Mouse (Mus musculus): ENCODE results near the gene Anks1. TPM values are rescaled to one million over a fixed set of nuclear protein-coding genes. Genes with fewer than 3 reads are reported as not detected.

Anks1 gene
- total RNA-seq, 1 experiment from 2014 or later = 34.0 TPM

GRCm38 (mm10) chr17:28058346-28058745, 149.2 kb downstream of the Anks1 start:
- DNase-seq = no peak

GRCm38 (mm10) chr17:28060681-28061080, 151.6 kb downstream of the Anks1 start:
- DNase-seq = no peak

GRCm38 (mm10) chr17:28061472-28061871, 152.4 kb downstream of the Anks1 start:
- peak; percentile 41 for DNase-seq

- DNase-seq = no peak
Measured at GRCm38 (mm10) chr17:28062710-28063109, 153.6 kb downstream of the Anks1 start.

GRCm38 (mm10) chr17:28063163-28063562, 154.1 kb downstream of the Anks1 start:
- DNase-seq = no peak

- no peak for DNase-seq
Measured at GRCm38 (mm10) chr17:28067303-28067702, 158.2 kb downstream of the Anks1 start.

GRCm38 (mm10) chr17:28069446-28069845, 160.3 kb downstream of the Anks1 start:
- no peak for DNase-seq

- peak; percentile 83 for DNase-seq
Measured at GRCm38 (mm10) chr17:28070256-28070655, 161.2 kb downstream of the Anks1 start.

GRCm38 (mm10) chr17:28072730-28073129, 163.6 kb downstream of the Anks1 start:
- DNase-seq = no peak

GRCm38 (mm10) chr17:28074486-28074885, 165.4 kb downstream of the Anks1 start:
- no peak for DNase-seq

GRCm38 (mm10) chr17:28078028-28078427, 168.9 kb downstream of the Anks1 start:
- no peak for DNase-seq

GRCm38 (mm10) chr17:28079618-28080017, 170.5 kb downstream of the Anks1 start:
- DNase-seq = peak; percentile 89

GRCm38 (mm10) chr17:28080045-28080816, 171.1 kb downstream of the Anks1 start, which contains the start of gene Tcp11:
Gene Tcp11 (minus strand): TSS chr17:28080639.
- no peak for DNase-seq

GRCm38 (mm10) chr17:28080817-28081165, 171.7 kb downstream of the Anks1 start:
- no peak for DNase-seq

- peak; percentile 63 for DNase-seq
Measured at GRCm38 (mm10) chr17:28081385-28081784, 172.3 kb downstream of the Anks1 start.

- no peak for DNase-seq
Measured at GRCm38 (mm10) chr17:28081856-28082255, 172.8 kb downstream of the Anks1 start.

GRCm38 (mm10) chr17:28082863-28083262, 173.8 kb downstream of the Anks1 start:
- no peak for DNase-seq

- no peak for DNase-seq
Measured at GRCm38 (mm10) chr17:28084395-28084905, 175.3 kb downstream of the Anks1 start.

- peak; percentile 96 for DNase-seq
Measured at GRCm38 (mm10) chr17:28084964-28085363, 175.9 kb downstream of the Anks1 start.

GRCm38 (mm10) chr17:28087430-28087829, 178.3 kb downstream of the Anks1 start:
- DNase-seq = no peak

GRCm38 (mm10) chr17:28088718-28089117, 179.6 kb downstream of the Anks1 start:
- DNase-seq = no peak

GRCm38 (mm10) chr17:28092297-28092696, 183.2 kb downstream of the Anks1 start:
- no peak for DNase-seq

GRCm38 (mm10) chr17:28093837-28094236, 184.7 kb downstream of the Anks1 start:
- DNase-seq = no peak

- no peak for DNase-seq
Measured at GRCm38 (mm10) chr17:28096418-28096817, 187.3 kb downstream of the Anks1 start.

Data from adrenal gland, postnatal 25 days (tissue).